Comparison of ENCODE assay signal across 18 mouse cellular contexts in genomic region chr7:137864912-137865311, GRCm38 (mm10).
DNase-seq lines count a peak whose midpoint lies in the region; ATAC-seq lines count a peak whose summit lies in the region.
"Had no signal": no experiment of that assay in that cellular context is flagged by ENCODE, and none has a peak within 500 bp of the region (broad histone marks: within the 10 kb centered on the region; RNA-seq: fewer than 3 reads in every experiment).

No protein-coding gene starts in this region.

- H3K4me2 ChIP-seq in forebrain, embryonic 13.5 days: no peak overlapping the region
- H3K4me2 ChIP-seq in forebrain, embryonic 11.5 days (ENCODE audit: low read depth, low read length, severe bottlenecking): no peak overlapping the region
- H3K4me2 ChIP-seq in kidney, embryonic 15.5 days: no peak overlapping the region
- H3K4me2 ChIP-seq: embryonic facial prominence, embryonic 13.5 days; limb, embryonic 12.5 days had no signal

- ATAC-seq in forebrain, embryonic 13.5 days: peak; percentile 65
- ATAC-seq in forebrain, embryonic 11.5 days (replicated peaks; ENCODE audit: low FRiP score): no peak
- ATAC-seq in kidney, embryonic 15.5 days (replicated peaks; ENCODE audit: low FRiP score): no peak
- ATAC-seq: lung, postnatal 0 days; Patski had no signal

- peak overlapping the region; percentile 57; the same call in 1 of the 2 replicates for H3K27ac ChIP-seq in forebrain, embryonic 13.5 days
- no peak overlapping the region for H3K27ac ChIP-seq in forebrain, embryonic 11.5 days (ENCODE audit: low read depth, low read length)
- H3K27ac ChIP-seq in kidney, embryonic 15.5 days: no peak overlapping the region
- H3K27ac ChIP-seq in embryonic facial prominence, embryonic 10.5 days (replicated peaks): no peak overlapping the region
- H3K27ac ChIP-seq: embryonic facial prominence, embryonic 13.5 days; left cerebral cortex, adult 2 months; limb, embryonic 12.5 days; liver, embryonic 14.5 days had no signal

- no peak overlapping the region for H3K9ac ChIP-seq in forebrain, embryonic 13.5 days
- no peak overlapping the region for H3K9ac ChIP-seq in forebrain, embryonic 11.5 days (ENCODE audit: low read length)
- H3K9ac ChIP-seq in kidney, embryonic 15.5 days: no peak overlapping the region
- H3K9ac ChIP-seq: embryonic facial prominence, embryonic 13.5 days; limb, embryonic 12.5 days; liver, embryonic 14.5 days had no signal

- no peaks in the 10 kb centered on the region for H3K27me3 ChIP-seq in forebrain, embryonic 13.5 days
- H3K27me3 ChIP-seq in forebrain, embryonic 11.5 days (ENCODE audit: control insufficient read depth, insufficient read depth, low read length): no peaks in the 10 kb centered on the region
- no peaks in the 10 kb centered on the region for H3K27me3 ChIP-seq in kidney, embryonic 15.5 days
- no peaks in the 10 kb centered on the region for H3K27me3 ChIP-seq in embryonic facial prominence, embryonic 10.5 days (replicated peaks; ENCODE audit: low read depth, poor library complexity, severe bottlenecking)
- H3K27me3 ChIP-seq: limb, embryonic 12.5 days; Patski had no signal

- no peak for DNase-seq in forebrain, embryonic 11.5 days (ENCODE audit: low spot score)
- DNase-seq in kidney, postnatal 4 days: peak; percentile 13 to 26
- peak; percentile 48 for DNase-seq in brain, adult 2 months (ENCODE audit: low read depth, low spot score)
- peak; percentile 30 for DNase-seq in embryonic facial prominence, embryonic 10.5 days (ENCODE audit: low spot score)
- no peak for DNase-seq in right cerebral cortex, postnatal 10 days (ENCODE audit: low spot score in 2 of 2)
- no peak for DNase-seq in thymus, postnatal 0 days (ENCODE audit: low spot score)
- DNase-seq: gastrocnemius, postnatal 10 days; kidney, postnatal 36 days; right cerebral cortex, postnatal 4 days had no signal

- H3K4me3 ChIP-seq in forebrain, embryonic 13.5 days: no peak overlapping the region
- H3K4me3 ChIP-seq in forebrain, embryonic 11.5 days (ENCODE audit: low read depth, low read length): no peak overlapping the region
- no peak overlapping the region for H3K4me3 ChIP-seq in kidney, embryonic 15.5 days (replicated peaks)
- no peak overlapping the region for H3K4me3 ChIP-seq in embryonic facial prominence, embryonic 10.5 days
- H3K4me3 ChIP-seq: embryonic facial prominence, embryonic 13.5 days; left cerebral cortex, adult 2 months; limb, embryonic 12.5 days had no signal

- H3K36me3 ChIP-seq in forebrain, embryonic 13.5 days (ENCODE audit: poor library complexity, severe bottlenecking): no peaks in the 10 kb centered on the region
- no peaks in the 10 kb centered on the region for H3K36me3 ChIP-seq in forebrain, embryonic 11.5 days (ENCODE audit: control insufficient read depth, insufficient read depth, low read length)
- no peaks in the 10 kb centered on the region for H3K36me3 ChIP-seq in kidney, embryonic 15.5 days
- H3K36me3 ChIP-seq in embryonic facial prominence, embryonic 10.5 days (replicated peaks): no peaks in the 10 kb centered on the region
- H3K36me3 ChIP-seq: embryonic facial prominence, embryonic 13.5 days; limb, embryonic 12.5 days had no signal

- WGBS in forebrain, embryonic 13.5 days: 49% methylated on average over 4 of the region's 4 CpGs
- 65% methylated on average over 4 of the region's 4 CpGs for WGBS in forebrain, embryonic 11.5 days
- 41% methylated on average over 4 of the region's 4 CpGs for WGBS in kidney, embryonic 15.5 days
- WGBS in embryonic facial prominence, embryonic 10.5 days: 46% methylated on average over 4 of the region's 4 CpGs

- no peaks in the 10 kb centered on the region for H3K9me3 ChIP-seq in forebrain, embryonic 13.5 days (replicated peaks)
- no peaks in the 10 kb centered on the region for H3K9me3 ChIP-seq in forebrain, embryonic 11.5 days (ENCODE audit: control insufficient read depth, low read length)
- no peaks in the 10 kb centered on the region for H3K9me3 ChIP-seq in kidney, embryonic 15.5 days (replicated peaks)
- H3K9me3 ChIP-seq in embryonic facial prominence, embryonic 10.5 days: no peaks in the 10 kb centered on the region
- H3K9me3 ChIP-seq: embryonic facial prominence, embryonic 13.5 days; limb, embryonic 12.5 days had no signal

- peaks cover 24% of the 10 kb centered on the region for H3K4me1 ChIP-seq in forebrain, embryonic 13.5 days
- H3K4me1 ChIP-seq in forebrain, embryonic 11.5 days (replicated peaks; ENCODE audit: control insufficient read depth, insufficient read depth, low read length): no peaks in the 10 kb centered on the region
- peaks cover 23% of the 10 kb centered on the region for H3K4me1 ChIP-seq in kidney, embryonic 15.5 days
- peaks cover 32% of the 10 kb centered on the region for H3K4me1 ChIP-seq in embryonic facial prominence, embryonic 10.5 days
- H3K4me1 ChIP-seq: limb, embryonic 12.5 days; megakaryocyte, embryonic 14.5 days had no signal

Comparison
In these comparisons a context has a peak if more than half of its experiments do, and no peak if none do; other contexts are left out.
1. DNase-seq: peak in kidney, postnatal 4 days (2 of 2), brain, adult 2 months (single experiment) and embryonic facial prominence, embryonic 10.5 days (single experiment); none in forebrain, embryonic 11.5 days (single experiment), right cerebral cortex, postnatal 10 days (0 of 2) and thymus, postnatal 0 days (single experiment).